In genomic region chr19:31805391-31805790, GRCm38 (mm10) we compare ENCODE assay signal across 17 mouse cellular contexts.
"Had no signal": no experiment of that assay in that cellular context is flagged by ENCODE, and none has a peak within 500 bp of the region (broad histone marks: within the 10 kb centered on the region; RNA-seq: fewer than 3 reads in every experiment).

No protein-coding gene starts in this region.

- DNase-seq: kidney, adult 8-10 months; kidney, postnatal 10 days; kidney, postnatal 36 days; layer of hippocampus, postnatal 36 days; liver, embryonic 13.5 days; lung, adult 2 months; lung, postnatal 14 days; lung, postnatal 4 days; midbrain, embryonic 14.5 days; retina, postnatal 1 day; right cerebral cortex, postnatal 25 days; spleen, adult 18-20 months; thymus, adult 18-20 months; thymus, postnatal 36 days had no signal

- H3K4me3 ChIP-seq: kidney, embryonic 15.5 days; left cerebral cortex, adult 2 months; liver, embryonic 13.5 days had no signal

- H3K4me1 ChIP-seq: kidney, embryonic 15.5 days; liver, embryonic 13.5 days had no signal

- H3K9me3 ChIP-seq: kidney, embryonic 15.5 days; liver, embryonic 13.5 days had no signal

- H3K36me3 ChIP-seq: kidney, embryonic 15.5 days; liver, embryonic 13.5 days had no signal

- H3K27ac ChIP-seq: kidney, embryonic 15.5 days; left cerebral cortex, adult 2 months; liver, embryonic 13.5 days had no signal

- H3K9ac ChIP-seq: kidney, embryonic 15.5 days; liver, embryonic 13.5 days had no signal

- H3K4me2 ChIP-seq: kidney, embryonic 15.5 days; liver, embryonic 13.5 days; midbrain, embryonic 11.5 days had no signal

- H3K27me3 ChIP-seq: kidney, embryonic 15.5 days; liver, embryonic 13.5 days had no signal
